Comparison of ENCODE assay signal across 20 mouse cellular contexts in genomic region chr10:68435001-68435560, GRCm38 (mm10).
DNase-seq lines count a peak whose midpoint lies in the region; ATAC-seq and TF ChIP-seq lines count a peak whose summit lies in the region.
"Had no signal": no experiment of that assay in that cellular context is flagged by ENCODE, and none has a peak within 500 bp of the region (broad histone marks: within the 10 kb centered on the region; RNA-seq: fewer than 3 reads in every experiment).

No protein-coding gene starts in this region.

- no peaks in the 10 kb centered on the region for H3K27me3 ChIP-seq in liver, adult 2 months (ENCODE audit: control insufficient read depth, insufficient read depth, low read length)
- H3K27me3 ChIP-seq in liver, embryonic 12.5 days (replicated peaks), result no peaks in the 10 kb centered on the region
- H3K27me3 ChIP-seq in embryonic facial prominence, embryonic 14.5 days (replicated peaks; ENCODE audit: control insufficient read depth, insufficient read depth, low read length), result no peaks in the 10 kb centered on the region
- H3K27me3 ChIP-seq in intestine, postnatal 0 days (replicated peaks; ENCODE audit: control insufficient read depth, insufficient read depth, low read length), result no peaks in the 10 kb centered on the region
- no peaks in the 10 kb centered on the region for H3K27me3 ChIP-seq in stomach, embryonic 16.5 days (ENCODE audit: control insufficient read depth, insufficient read depth, low read length)
- H3K27me3 ChIP-seq in forebrain, embryonic 11.5 days (ENCODE audit: control insufficient read depth, insufficient read depth, low read length), result no peaks in the 10 kb centered on the region
- no peaks in the 10 kb centered on the region for H3K27me3 ChIP-seq in midbrain, postnatal 0 days (ENCODE audit: insufficient read depth, low read length)
- H3K27me3 ChIP-seq: forebrain, embryonic 15.5 days; midbrain, embryonic 15.5 days; neural tube, embryonic 15.5 days had no signal

- TF ChIP-seq CTCF in liver, adult 2 months (IDR thresholded peaks at IDR 0.05; ENCODE audit: low read depth, low read length), result no peak
- TF ChIP-seq CTCF in intestine, postnatal 0 days (IDR thresholded peaks at IDR 0.05; ENCODE audit: low read depth), result no peak
- no peak for TF ChIP-seq CTCF in midbrain, postnatal 0 days (IDR thresholded peaks at IDR 0.05)

- no peak overlapping the region for H3K9ac ChIP-seq in liver, adult 2 months (ENCODE audit: low read depth, low read length)
- no peak overlapping the region for H3K9ac ChIP-seq in liver, embryonic 12.5 days
- 0 out of 2 replicates have a peak overlapping the region, but pooled peaks have one; percentile 6 for H3K9ac ChIP-seq in embryonic facial prominence, embryonic 14.5 days (ENCODE audit: low read depth, low read length)
- no peak overlapping the region for H3K9ac ChIP-seq in intestine, postnatal 0 days (ENCODE audit: low read depth, low read length)
- no peak overlapping the region for H3K9ac ChIP-seq in stomach, embryonic 16.5 days (ENCODE audit: low read length)
- H3K9ac ChIP-seq in forebrain, embryonic 11.5 days (ENCODE audit: low read length), result no peak overlapping the region
- no peak overlapping the region for H3K9ac ChIP-seq in midbrain, postnatal 0 days (replicated peaks; ENCODE audit: low read length, poor library complexity, severe bottlenecking)
- H3K9ac ChIP-seq: forebrain, embryonic 15.5 days; midbrain, embryonic 15.5 days; neural tube, embryonic 15.5 days had no signal

- no peaks in the 10 kb centered on the region for H3K36me3 ChIP-seq in liver, adult 2 months (ENCODE audit: control insufficient read depth, insufficient read depth, low read length)
- H3K36me3 ChIP-seq in liver, embryonic 12.5 days, result no peaks in the 10 kb centered on the region
- no peaks in the 10 kb centered on the region for H3K36me3 ChIP-seq in embryonic facial prominence, embryonic 14.5 days (ENCODE audit: control insufficient read depth, insufficient read depth, low read length)
- no peaks in the 10 kb centered on the region for H3K36me3 ChIP-seq in intestine, postnatal 0 days (ENCODE audit: control insufficient read depth, insufficient read depth)
- H3K36me3 ChIP-seq in stomach, embryonic 16.5 days (ENCODE audit: control insufficient read depth, insufficient read depth, low read length), result no peaks in the 10 kb centered on the region
- H3K36me3 ChIP-seq in forebrain, embryonic 11.5 days (ENCODE audit: control insufficient read depth, insufficient read depth, low read length), result no peaks in the 10 kb centered on the region
- no peaks in the 10 kb centered on the region for H3K36me3 ChIP-seq in midbrain, postnatal 0 days (ENCODE audit: insufficient read depth, low read length)
- H3K36me3 ChIP-seq: forebrain, embryonic 15.5 days; hindbrain, embryonic 10.5 days; midbrain, embryonic 15.5 days; neural tube, embryonic 15.5 days had no signal

- H3K4me2 ChIP-seq in liver, embryonic 12.5 days, result no peak overlapping the region
- H3K4me2 ChIP-seq in embryonic facial prominence, embryonic 14.5 days (ENCODE audit: low read depth, low read length), result peak overlapping the region; percentile 6; the same call in 1 of the 2 replicates
- no peak overlapping the region for H3K4me2 ChIP-seq in intestine, postnatal 0 days (replicated peaks; ENCODE audit: low read depth)
- no peak overlapping the region for H3K4me2 ChIP-seq in stomach, embryonic 16.5 days (ENCODE audit: low read depth, low read length)
- no peak overlapping the region for H3K4me2 ChIP-seq in forebrain, embryonic 11.5 days (ENCODE audit: low read depth, low read length, severe bottlenecking)
- no peak overlapping the region for H3K4me2 ChIP-seq in midbrain, postnatal 0 days (ENCODE audit: low read depth, low read length, poor library complexity, severe bottlenecking)
- H3K4me2 ChIP-seq: forebrain, embryonic 15.5 days; liver, embryonic 11.5 days; midbrain, embryonic 15.5 days; neural tube, embryonic 15.5 days had no signal

- no peak overlapping the region for H3K4me3 ChIP-seq in liver, adult 2 months (ENCODE audit: insufficient read depth, low read depth, low read length)
- H3K4me3 ChIP-seq in liver, embryonic 12.5 days, result no peak overlapping the region
- H3K4me3 ChIP-seq in embryonic facial prominence, embryonic 14.5 days (ENCODE audit: low read depth, low read length), result no peak overlapping the region
- H3K4me3 ChIP-seq in intestine, postnatal 0 days (ENCODE audit: low read depth, low read length), result no peak overlapping the region
- H3K4me3 ChIP-seq in stomach, embryonic 16.5 days (replicated peaks; ENCODE audit: low read length), result no peak overlapping the region
- no peak overlapping the region for H3K4me3 ChIP-seq in forebrain, embryonic 11.5 days (ENCODE audit: low read depth, low read length)
- H3K4me3 ChIP-seq in midbrain, postnatal 0 days (ENCODE audit: low read depth, low read length), result no peak overlapping the region
- H3K4me3 ChIP-seq: erythroblast, embryonic 14.5 days; forebrain, embryonic 15.5 days; hindbrain, embryonic 10.5 days; midbrain, embryonic 15.5 days; neural tube, embryonic 15.5 days had no signal

- DNase-seq in liver, adult 2 months (ENCODE audit: extremely low read depth, low read depth, low spot score), result peak; percentile 80
- peak; percentile 62 for DNase-seq in embryonic facial prominence, embryonic 14.5 days (ENCODE audit: low spot score)
- no peak for DNase-seq in forebrain, embryonic 11.5 days (ENCODE audit: low spot score)
- DNase-seq in midbrain, postnatal 0 days (ENCODE audit: low spot score), result no peak
- DNase-seq: adrenal gland, postnatal 14 days; cerebellum, adult 11-12 months; gastrocnemius, postnatal 36 days; kidney, postnatal 4 days; right cerebral cortex, postnatal 25 days had no signal

- TF ChIP-seq POLR2A in liver, adult 2 months (IDR thresholded peaks at IDR 0.05; ENCODE audit: extremely low read depth, insufficient read depth, low read length), result no peak

- H3K27ac ChIP-seq in liver, adult 2 months (replicated peaks; ENCODE audit: insufficient read depth, low read depth, low read length), result no peak overlapping the region
- H3K27ac ChIP-seq in liver, embryonic 12.5 days, result no peak overlapping the region
- peak overlapping the region; percentile 39 for H3K27ac ChIP-seq in embryonic facial prominence, embryonic 14.5 days (replicated peaks; ENCODE audit: low read depth, low read length)
- no peak overlapping the region; the same call in 1 of the 2 replicates for H3K27ac ChIP-seq in intestine, postnatal 0 days (ENCODE audit: low read depth, low read length)
- H3K27ac ChIP-seq in stomach, embryonic 16.5 days (ENCODE audit: low read length), result no peak overlapping the region
- H3K27ac ChIP-seq in forebrain, embryonic 11.5 days (ENCODE audit: low read depth, low read length), result no peak overlapping the region
- no peak overlapping the region for H3K27ac ChIP-seq in midbrain, postnatal 0 days (ENCODE audit: low read depth, low read length)
- H3K27ac ChIP-seq: forebrain, embryonic 15.5 days; hindbrain, embryonic 10.5 days; midbrain, embryonic 15.5 days; neural tube, embryonic 15.5 days had no signal

- peaks cover 8% of the 10 kb centered on the region; the same call in 1 of the 2 replicates for H3K4me1 ChIP-seq in liver, adult 2 months (ENCODE audit: control insufficient read depth, insufficient read depth, low read length)
- peaks cover 7% of the 10 kb centered on the region; the same call in 1 of the 2 replicates for H3K4me1 ChIP-seq in liver, embryonic 12.5 days
- H3K4me1 ChIP-seq in embryonic facial prominence, embryonic 14.5 days (ENCODE audit: control insufficient read depth, insufficient read depth, low read length), result peaks cover 9% of the 10 kb centered on the region
- no peaks in the 10 kb centered on the region; the same call in 1 of the 2 replicates for H3K4me1 ChIP-seq in intestine, postnatal 0 days (replicated peaks; ENCODE audit: control insufficient read depth, insufficient read depth, low read length)
- H3K4me1 ChIP-seq in stomach, embryonic 16.5 days (ENCODE audit: control insufficient read depth, insufficient read depth, low read length), result peaks cover 4% of the 10 kb centered on the region; the same call in 1 of the 2 replicates
- H3K4me1 ChIP-seq in forebrain, embryonic 11.5 days (replicated peaks; ENCODE audit: control insufficient read depth, insufficient read depth, low read length), result no peaks in the 10 kb centered on the region
- no peaks in the 10 kb centered on the region for H3K4me1 ChIP-seq in midbrain, postnatal 0 days (ENCODE audit: insufficient read depth, low read length)
- H3K4me1 ChIP-seq: forebrain, embryonic 15.5 days; hindbrain, embryonic 10.5 days; midbrain, embryonic 15.5 days; neural tube, embryonic 15.5 days had no signal

- ATAC-seq in liver, embryonic 12.5 days, result no peak
- ATAC-seq in embryonic facial prominence, embryonic 14.5 days (ENCODE audit: low read depth), result peak; percentile 55; the same call in 1 of the 2 replicates
- peak; percentile 95 for ATAC-seq in intestine, postnatal 0 days
- peak; percentile 62 for ATAC-seq in stomach, embryonic 16.5 days (ENCODE audit: insufficient read depth, low FRiP score)
- no peak for ATAC-seq in forebrain, embryonic 11.5 days (replicated peaks; ENCODE audit: low FRiP score)
- ATAC-seq in midbrain, postnatal 0 days (ENCODE audit: low FRiP score), result no peak
- no peak for ATAC-seq in cerebellum, adult (ENCODE audit: insufficient number of reproducible peaks, low FRiP score, low TSS enrichment)
- ATAC-seq: activated CD4-positive, CD25-positive, alpha-beta regulatory T cell, adult 4 months; forebrain, embryonic 15.5 days; midbrain, embryonic 15.5 days had no signal

- H3K79me2 ChIP-seq in liver, adult 2 months (ENCODE audit: control insufficient read depth, insufficient read depth, low read length), result no peaks in the 10 kb centered on the region

- 61% methylated on average over 13 of the region's 13 CpGs for WGBS in liver, adult 2 months
- WGBS in liver, embryonic 12.5 days (ENCODE audit: insufficient replicate concordance), result 76% methylated on average over 13 of the region's 13 CpGs
- WGBS in embryonic facial prominence, embryonic 14.5 days, result 31% methylated on average over 13 of the region's 13 CpGs
- WGBS in intestine, postnatal 0 days, result 43% methylated on average over 13 of the region's 13 CpGs
- 54% methylated on average over 13 of the region's 13 CpGs for WGBS in stomach, embryonic 16.5 days
- 73% methylated on average over 13 of the region's 13 CpGs for WGBS in forebrain, embryonic 11.5 days
- 77% methylated on average over 13 of the region's 13 CpGs for WGBS in midbrain, postnatal 0 days

- no peaks in the 10 kb centered on the region for H3K9me3 ChIP-seq in liver, embryonic 12.5 days (replicated peaks)
- no peaks in the 10 kb centered on the region for H3K9me3 ChIP-seq in embryonic facial prominence, embryonic 14.5 days (ENCODE audit: control insufficient read depth, low read length)
- no peaks in the 10 kb centered on the region for H3K9me3 ChIP-seq in intestine, postnatal 0 days (ENCODE audit: control insufficient read depth)
- no peaks in the 10 kb centered on the region for H3K9me3 ChIP-seq in stomach, embryonic 16.5 days (replicated peaks; ENCODE audit: control insufficient read depth, low read length)
- no peaks in the 10 kb centered on the region for H3K9me3 ChIP-seq in forebrain, embryonic 11.5 days (ENCODE audit: control insufficient read depth, low read length)
- H3K9me3 ChIP-seq in midbrain, postnatal 0 days (ENCODE audit: low read length), result no peaks in the 10 kb centered on the region
- H3K9me3 ChIP-seq: forebrain, embryonic 15.5 days; hindbrain, embryonic 10.5 days; midbrain, embryonic 15.5 days; neural tube, embryonic 15.5 days had no signal

Comparison
In these comparisons a context has a peak if more than half of its experiments do, and no peak if none do; other contexts are left out.
1. DNase-seq: peak in liver, adult 2 months (single experiment) and embryonic facial prominence, embryonic 14.5 days (single experiment); none in forebrain, embryonic 11.5 days (single experiment) and midbrain, postnatal 0 days (single experiment).
2. ATAC-seq: peak in embryonic facial prominence, embryonic 14.5 days (single experiment), intestine, postnatal 0 days (single experiment) and stomach, embryonic 16.5 days (single experiment); none in liver, embryonic 12.5 days (single experiment), forebrain, embryonic 11.5 days (single experiment), midbrain, postnatal 0 days (single experiment) and cerebellum, adult (single experiment).